In the genomic region with DNA sequence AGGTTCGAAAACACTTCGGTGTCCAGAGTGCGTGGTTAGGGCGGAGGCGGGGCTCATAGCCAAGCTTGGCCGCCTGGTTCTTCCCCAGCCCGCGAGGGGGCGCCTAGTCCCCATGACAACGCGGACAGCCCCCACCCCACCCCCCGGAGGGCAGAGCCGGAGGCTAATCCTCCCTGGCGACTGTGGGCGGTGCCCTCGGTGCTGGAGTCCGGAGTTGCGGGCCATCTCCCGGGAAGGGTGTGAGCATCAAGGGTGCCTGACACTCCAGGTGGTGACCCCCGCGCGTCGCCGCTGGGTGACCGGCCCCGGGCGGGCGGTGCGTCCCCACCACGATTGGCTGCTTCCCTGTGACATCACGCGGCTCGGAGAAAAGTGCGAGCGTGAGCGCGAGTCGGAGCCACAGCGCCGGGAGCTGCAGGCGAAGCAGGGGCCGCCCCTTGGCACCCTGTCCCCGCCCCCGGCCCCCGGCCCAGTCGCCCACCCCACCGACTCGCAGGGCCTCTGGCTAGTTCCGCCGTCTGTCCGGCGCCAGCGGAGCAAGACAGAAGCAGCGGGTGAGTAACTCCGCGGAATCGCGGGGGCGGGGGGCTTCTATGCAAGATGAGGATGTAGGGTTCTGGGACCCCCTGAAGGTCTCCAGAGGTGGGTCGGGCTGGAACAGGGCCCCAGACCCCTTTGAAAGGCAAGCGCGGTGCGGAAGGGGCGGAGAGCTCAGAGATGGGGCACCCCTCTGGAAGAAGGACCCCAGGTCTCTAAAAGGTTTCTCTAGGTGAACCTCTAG, we compare ENCODE assay signal across 9 mouse cellular contexts. TPM values are rescaled to one million over a fixed set of nuclear protein-coding genes. Genes with fewer than 3 reads are reported as not detected.
DNase-seq lines count a peak whose midpoint lies in the region; ATAC-seq lines count a peak whose summit lies in the region.
"Had no signal": no experiment of that assay in that cellular context is flagged by ENCODE, and none has a peak within 500 bp of the region (broad histone marks: within the 10 kb centered on the region; RNA-seq: fewer than 3 reads in every experiment).

No protein-coding gene starts in this region.

- peak overlapping the region; percentile 38; the same call in 1 of the 2 replicates for H3K9ac ChIP-seq in kidney, embryonic 14.5 days (ENCODE audit: low read depth, low read length)

- no peak for ATAC-seq in cerebellum, adult (ENCODE audit: insufficient number of reproducible peaks, low FRiP score, low TSS enrichment)
- ATAC-seq in kidney, embryonic 14.5 days (ENCODE audit: low FRiP score, low TSS enrichment), result peak; percentile 57

- H3K27me3 ChIP-seq in kidney, embryonic 14.5 days (ENCODE audit: control insufficient read depth, insufficient read depth, low read length), result peaks cover 26% of the 10 kb centered on the region

- peak overlapping the region; percentile 52 for H3K4me3 ChIP-seq in kidney, embryonic 14.5 days (ENCODE audit: low read length)

- peaks cover 13% of the 10 kb centered on the region for H3K36me3 ChIP-seq in kidney, embryonic 14.5 days (ENCODE audit: control insufficient read depth, insufficient read depth, low read length)

- H3K27ac ChIP-seq in kidney, embryonic 14.5 days (ENCODE audit: low read depth, low read length), result no peak overlapping the region
- H3K27ac ChIP-seq: macrophage had no signal

- no peaks in the 10 kb centered on the region for H3K9me3 ChIP-seq in kidney, embryonic 14.5 days (ENCODE audit: control insufficient read depth, low read length)

- H3K4me1 ChIP-seq in kidney, embryonic 14.5 days (ENCODE audit: control insufficient read depth, insufficient read depth, low read length), result peaks cover 9% of the 10 kb centered on the region

- peak; percentile 42 for DNase-seq in cerebellum, adult 11 months
- peak; percentile 79 to 82 for DNase-seq in cerebellum, postnatal 14 days
- DNase-seq in gastrocnemius, postnatal 25 days, result peak; percentile 41
- peak; percentile 66 for DNase-seq in liver
- DNase-seq in natural killer cell, adult 2 months (ENCODE audit: low spot score in 2 of 2), result peak; percentile 36 to 46
- DNase-seq in thymus, postnatal 10 days (ENCODE audit: low spot score in 2 of 2), result peak; percentile 55 to 69

- peak overlapping the region; percentile 92 for H3K4me2 ChIP-seq in kidney, embryonic 14.5 days (replicated peaks; ENCODE audit: low read depth, low read length)

- WGBS in kidney, embryonic 14.5 days, result 2% methylated on average over 61 of the region's 64 CpGs

RNA-seq across cellular contexts. Expression of gene Chrm4, which starts 5.1 kb away (rescaled TPM):
- total RNA-seq in gastrocnemius, postnatal 25 days (2021), result not detected
- not detected in 2 replicates for polyA plus RNA-seq in kidney, embryonic 14.5 days (2014; fragmentation: Nextera tagmentation; extraction: Ambion mirVana)
- polyA plus RNA-seq: macrophage had no signal

RNA-seq across cellular contexts. Expression of gene Mdk, which starts 10.1 kb away (rescaled TPM):
- 1 to 10 TPM; 3.3 to 3.4 TPM for total RNA-seq in gastrocnemius, postnatal 25 days (2021)
- polyA plus RNA-seq in kidney, embryonic 14.5 days (2014; fragmentation: Nextera tagmentation; extraction: Ambion mirVana), result 1,361 and 1,922 TPM in 2 replicates

RNA-seq across cellular contexts. Expression of gene Gm9821, which starts 23.5 kb away (rescaled TPM):
- not detected for total RNA-seq in gastrocnemius, postnatal 25 days (2021)
- 0.31 and 0.49 TPM in 2 replicates for polyA plus RNA-seq in kidney, embryonic 14.5 days (2014; fragmentation: Nextera tagmentation; extraction: Ambion mirVana)

RNA-seq across cellular contexts. Expression of gene Dgkz, which starts 53.7 kb away (rescaled TPM):
- total RNA-seq in gastrocnemius, postnatal 25 days (2021), result 10 to 100 TPM; 32.3 to 34.8 TPM
- polyA plus RNA-seq in kidney, embryonic 14.5 days (2014; fragmentation: Nextera tagmentation; extraction: Ambion mirVana), result 35.6 and 57.5 TPM in 2 replicates
